Mouse (Mus musculus) midbrain, postnatal 0 days (tissue): Measurements from ENCODE around the gene Pde4b. TPM values are rescaled to one million over a fixed set of nuclear protein-coding genes. Genes with fewer than 3 reads are reported as not detected.
A peak's percentile ranks its signal among the peaks of the same experiment; 100 is the strongest.

ENCODE experiments used
- ATAC-seq: fragments of 200-750 bp; cut with Nextera tagmentation; 2 replicates; pipeline ENCODE4 v1.8.0; 2017; ENCODE audit warnings: moderate number of reproducible peaks, mild to moderate bottlenecking, moderate TSS enrichment, moderate library complexity; ENCODE audit not compliant: low FRiP score
- DNase-seq: peaks from one replicate; pipeline ENCODE4 v3.0.0-alpha.2; 2015; ENCODE audit warnings: low spot score
- H3K27ac ChIP-seq: fragments of 300-500 bp; sonication (generic); 2 replicates; pipeline ENCODE4 v1.5.1; 2014; ENCODE audit warnings: low read depth, mild to moderate bottlenecking, low read length, mixed read lengths
- H3K27me3 ChIP-seq: fragments of 300-500 bp; sonication (generic); 2 replicates; pipeline ENCODE4 v1.6.1; 2014; ENCODE audit warnings: low read length, control low read depth, mixed read lengths; ENCODE audit not compliant: insufficient read depth
- H3K36me3 ChIP-seq: fragments of 300-500 bp; sonication (generic); 2 replicates; pipeline ENCODE4 v1.6.1; 2014; ENCODE audit warnings: low read length, control low read depth, mixed read lengths; ENCODE audit not compliant: insufficient read depth
- H3K4me1 ChIP-seq: fragments of 300-500 bp; sonication (generic); 2 replicates; pipeline ENCODE4 v1.6.1; 2014; ENCODE audit warnings: mild to moderate bottlenecking, control low read depth, antibody characterized with exemption, low read length, mixed read lengths; ENCODE audit not compliant: insufficient read depth
- H3K4me2 ChIP-seq: fragments of 300-500 bp; sonication (generic); 2 replicates; pipeline ENCODE4 v1.6.1; 2014; ENCODE audit warnings: low read depth, mild to moderate bottlenecking, low read length, mixed read lengths; ENCODE audit not compliant: poor library complexity, severe bottlenecking
- H3K4me3 ChIP-seq: fragments of 300-500 bp; sonication (generic); 2 replicates; pipeline ENCODE4 v1.5.1; 2014; ENCODE audit warnings: low read depth, mild to moderate bottlenecking, low read length, moderate library complexity
- H3K9ac ChIP-seq: fragments of 300-500 bp; sonication (generic); replicated peaks from 2 replicates; pipeline ENCODE4 v1.6.1; 2014; ENCODE audit warnings: mild to moderate bottlenecking, low read length, moderate library complexity, mixed read lengths; ENCODE audit not compliant: poor library complexity, severe bottlenecking
- H3K9me3 ChIP-seq: fragments of 300-500 bp; sonication (generic); 2 replicates; pipeline ENCODE4 v1.6.1; 2016; ENCODE audit warnings: low read length, control low read depth
- CTCF ChIP-seq: IDR thresholded peaks from 2 replicates; pipeline ENCODE4 v1.5.1; 2016; ENCODE audit warnings: antibody characterized with exemption, mild to moderate bottlenecking
- whole genome bisulfite sequencing: fragments of 180-500 bp; shearing (Covaris S2); extraction: QIAGEN DNeasy Blood & Tissue Kit; methylation state at CpG from one replicate; pipeline ENCODE4 v1.1.7; 2014; 5-methylcytosine and 5-hydroxymethylcytosine counted together
- polyA plus RNA-seq: library from polyadenylated mRNA; unstranded; fragments of >200 nt; fragmentation: Nextera tagmentation; extraction: Ambion mirVana; gene quantifications from 2 replicates; pipeline ENCODE4 v1.2.1, GENCODE M21; 2015
- total RNA-seq: library from RNA; depleted of rRNA; stranded (reverse); fragments of >200 nt; gene quantifications from 2 replicates; pipeline ENCODE4 v1.2.3, GENCODE M21; 2014

Pde4b gene
- total and polyA plus RNA-seq, 2 experiments from 2014 or later = 65.5 to 90.1 TPM

- 77% methylated on average over 6 of the region's 6 CpGs for WGBS
- Histone ChIP-seq H3K9ac (no peak overlapping the region), H3K27ac (no peak overlapping the region), H3K36me3 (no peaks in the 10 kb centered on the region), H3K4me3 (no peak overlapping the region), H3K27me3 (no peaks in the 10 kb centered on the region), H3K9me3 (no peaks in the 10 kb centered on the region), H3K4me2 (no peak overlapping the region), H3K4me1 (no peaks in the 10 kb centered on the region)
- TF ChIP-seq CTCF = no peak
- DNase-seq (no peak), ATAC-seq (no peak)
These were observed 495.6 kb downstream of the Pde4b start for GRCm38 (mm10) chr4:102582963-102583362.

GRCm38 (mm10) chr4:102583469-102583868, 496.1 kb downstream of the Pde4b start:
- DNase-seq (no peak), ATAC-seq (no peak)
- TF ChIP-seq CTCF = no peak
- no peak overlapping the region for H3K4me3 ChIP-seq
- 91% methylated on average over 3 of the region's 3 CpGs for WGBS
- no peak overlapping the region for H3K9ac ChIP-seq
- no peaks in the 10 kb centered on the region for H3K4me1 ChIP-seq
- no peak overlapping the region for H3K27ac ChIP-seq
- H3K4me2 ChIP-seq = no peak overlapping the region
- H3K27me3 ChIP-seq = no peaks in the 10 kb centered on the region
- no peaks in the 10 kb centered on the region for H3K36me3 ChIP-seq
- H3K9me3 ChIP-seq = no peaks in the 10 kb centered on the region

GRCm38 (mm10) chr4:102584601-102585265, 497.4 kb downstream of the Pde4b start:
- Histone ChIP-seq H3K27ac (no peak overlapping the region), H3K4me2 (no peak overlapping the region), H3K36me3 (no peaks in the 10 kb centered on the region), H3K4me1 (no peaks in the 10 kb centered on the region), H3K9ac (no peak overlapping the region), H3K9me3 (no peaks in the 10 kb centered on the region), H3K4me3 (no peak overlapping the region), H3K27me3 (no peaks in the 10 kb centered on the region)
- DNase-seq (no peak), ATAC-seq (no peak)
- 45% methylated on average over 6 of the region's 6 CpGs for WGBS
- TF ChIP-seq CTCF = no peak

- no peak overlapping the region for H3K9ac ChIP-seq
- no peaks in the 10 kb centered on the region for H3K4me1 ChIP-seq
- TF ChIP-seq CTCF = no peak
- no peaks in the 10 kb centered on the region for H3K27me3 ChIP-seq
- H3K4me3 ChIP-seq = no peak overlapping the region
- no peaks in the 10 kb centered on the region for H3K9me3 ChIP-seq
- no peak overlapping the region for H3K27ac ChIP-seq
- no peak for ATAC-seq
- WGBS = 43% methylated on average over 4 of the region's 4 CpGs
- no peaks in the 10 kb centered on the region for H3K36me3 ChIP-seq
- no peak for DNase-seq
- H3K4me2 ChIP-seq = no peak overlapping the region
These were observed 498.2 kb downstream of the Pde4b start for GRCm38 (mm10) chr4:102585541-102585940.

GRCm38 (mm10) chr4:102586787-102587186, 499.4 kb downstream of the Pde4b start:
- H3K4me3 ChIP-seq = no peak overlapping the region
- H3K9me3 ChIP-seq = no peaks in the 10 kb centered on the region
- no peak for ATAC-seq
- no peak for TF ChIP-seq CTCF
- no peak for DNase-seq
- no peak overlapping the region for H3K27ac ChIP-seq
- 94% methylated on average over 3 of the region's 3 CpGs for whole genome bisulfite sequencing
- H3K36me3 ChIP-seq = no peaks in the 10 kb centered on the region
- H3K27me3 ChIP-seq = no peaks in the 10 kb centered on the region
- H3K4me1 ChIP-seq = 0 out of 2 replicates have a peak, but pooled peaks cover 2% of the 10 kb centered on the region
- no peak overlapping the region for H3K9ac ChIP-seq
- H3K4me2 ChIP-seq = no peak overlapping the region

- H3K4me3 ChIP-seq = peak overlapping the region; percentile 45
- no peaks in the 10 kb centered on the region for H3K27me3 ChIP-seq
- no peaks in the 10 kb centered on the region for H3K9me3 ChIP-seq
- H3K4me1 ChIP-seq = peaks cover 9% of the 10 kb centered on the region; the same call in 1 of the 2 replicates
- H3K36me3 ChIP-seq = no peaks in the 10 kb centered on the region
- H3K9ac ChIP-seq = peak overlapping the region; percentile 66
- peak; percentile 76 for ATAC-seq
- 7% methylated on average over 12 of the region's 12 CpGs for WGBS
- no peak for TF ChIP-seq CTCF
- H3K4me2 ChIP-seq = peak overlapping the region; percentile 57
- H3K27ac ChIP-seq = peak overlapping the region; percentile 82
- DNase-seq = peak; percentile 81
These were observed 501.5 kb downstream of the Pde4b start for GRCm38 (mm10) chr4:102588668-102589455.
